Mouse (Mus musculus): ENCODE measurements at regions not wholly inside any gene's neighbourhood (a gene's known extent, or its start where the extent isn't known, plus 50 kb on each side); places are given as distances from the start of the nearest gene placed in this dataset.

DNA sequence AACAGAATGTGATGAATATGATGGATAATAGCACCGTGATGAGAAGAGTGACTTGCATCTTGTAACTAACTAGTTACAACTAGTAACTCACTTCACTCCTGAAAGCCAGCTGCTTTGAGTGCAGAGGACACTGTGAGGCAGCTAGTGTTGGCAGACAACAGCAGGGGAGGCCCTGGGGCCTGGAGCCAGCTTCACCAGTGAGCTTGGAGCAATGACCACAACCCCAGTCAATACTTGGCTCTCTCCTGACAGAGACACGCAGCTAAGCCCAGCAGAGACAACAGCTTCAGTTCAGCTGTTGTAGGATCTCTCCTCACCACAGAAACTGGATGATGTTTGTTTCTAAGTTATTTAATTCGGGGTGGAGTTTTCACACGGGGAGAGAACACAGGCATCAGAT, 209.6 kb upstream of the N4bp1 start:
- ATAC-seq, result no peak
- no peak overlapping the region for H3K4me3 ChIP-seq
- 83% methylated on average over 4 of the region's 4 CpGs for WGBS

DNA sequence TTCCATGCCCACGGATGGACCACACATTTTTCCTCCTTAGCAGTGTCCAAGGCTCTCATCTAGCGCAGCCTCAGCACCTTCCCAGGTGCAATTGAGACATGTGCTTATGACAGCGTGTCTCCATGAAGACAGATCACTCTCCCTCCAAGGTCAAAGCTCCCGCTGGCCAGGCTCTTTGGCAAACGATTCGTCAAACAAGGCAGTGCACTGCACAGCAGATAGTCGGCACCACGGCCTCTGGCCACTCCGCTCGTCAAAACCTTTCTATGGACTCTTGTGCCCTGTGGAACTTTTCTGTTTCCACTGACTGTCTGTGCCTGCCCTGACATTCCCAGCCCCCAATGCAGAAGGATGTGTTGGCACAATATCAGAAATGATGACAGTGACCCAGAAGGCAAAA, 208.7 kb upstream of the N4bp1 start:
- no peaks in the 10 kb centered on the region for H3K9me3 ChIP-seq (replicated peaks)
- H3K4me3 ChIP-seq, result no peak overlapping the region
- H3K4me1 ChIP-seq, result no peaks in the 10 kb centered on the region
- no peak overlapping the region for H3K27ac ChIP-seq
- H3K36me3 ChIP-seq (ENCODE audit: poor library complexity, severe bottlenecking), result no peaks in the 10 kb centered on the region
- H3K9ac ChIP-seq, result no peak overlapping the region
- H3K27me3 ChIP-seq, result no peaks in the 10 kb centered on the region
- 76% methylated on average over 10 of the region's 10 CpGs for WGBS
- no peak overlapping the region for H3K4me2 ChIP-seq
- no peak for ATAC-seq

More for the DNA sequence above, 209.6 kb upstream of the N4bp1 start:
- no peaks in the 10 kb centered on the region for H3K27me3 ChIP-seq
- H3K9me3 ChIP-seq (replicated peaks), result no peaks in the 10 kb centered on the region
- no peak overlapping the region for H3K9ac ChIP-seq
- no peak overlapping the region for H3K27ac ChIP-seq
- no peaks in the 10 kb centered on the region for H3K36me3 ChIP-seq (ENCODE audit: poor library complexity, severe bottlenecking)
- H3K4me1 ChIP-seq, result no peaks in the 10 kb centered on the region
- no peak overlapping the region for H3K4me2 ChIP-seq

DNA sequence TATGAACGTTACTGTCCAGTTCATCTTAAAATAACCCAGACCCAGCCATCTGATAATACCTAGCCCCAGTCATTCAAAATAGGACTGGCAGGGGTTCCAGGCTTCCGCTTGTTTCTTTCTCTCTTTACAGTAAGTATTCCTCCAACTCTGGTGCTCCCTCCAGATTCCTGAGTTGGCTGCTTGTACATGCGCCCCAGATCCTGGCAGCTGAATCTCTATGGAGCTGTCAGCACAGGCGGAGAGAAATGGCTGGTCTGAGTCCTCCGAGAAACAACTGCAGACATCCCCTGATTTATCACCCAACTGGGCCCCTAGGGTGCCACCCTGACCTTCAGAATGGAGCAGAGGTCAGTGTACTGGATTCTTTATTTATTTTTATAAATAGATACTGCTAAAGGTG, 208.0 kb upstream of the N4bp1 start:
- no peak overlapping the region for H3K27ac ChIP-seq
- no peaks in the 10 kb centered on the region for H3K9me3 ChIP-seq (replicated peaks)
- H3K4me1 ChIP-seq, result no peaks in the 10 kb centered on the region
- H3K4me3 ChIP-seq, result no peak overlapping the region
- ATAC-seq, result no peak
- no peak overlapping the region for H3K4me2 ChIP-seq
- H3K9ac ChIP-seq, result no peak overlapping the region
- no peaks in the 10 kb centered on the region for H3K27me3 ChIP-seq
- 85% methylated on average over 5 of the region's 5 CpGs for WGBS
- no peaks in the 10 kb centered on the region for H3K36me3 ChIP-seq (ENCODE audit: poor library complexity, severe bottlenecking)

- no peak overlapping the region for H3K4me2 ChIP-seq
Measured at GRCm38 (mm10) chr8:87087451-87088095, 202.5 kb upstream of the N4bp1 start.

GRCm38 (mm10) chr8:87078260-87078659, 193.2 kb upstream of the N4bp1 start:
- peak; percentile 59; the same call in 1 of the 2 replicates for ATAC-seq
- Histone ChIP-seq H3K36me3 (ENCODE audit: poor library complexity, severe bottlenecking) (no peaks in the 10 kb centered on the region), H3K4me3 (no peak overlapping the region), H3K27me3 (no peaks in the 10 kb centered on the region), H3K4me1 (peaks cover 11% of the 10 kb centered on the region), H3K9ac (no peak overlapping the region), H3K9me3 (replicated peaks) (no peaks in the 10 kb centered on the region), H3K27ac (no peak overlapping the region), H3K4me2 (no peak overlapping the region)
- WGBS, result 20% methylated on average over 6 of the region's 6 CpGs

More at GRCm38 (mm10) chr8:87087451-87088095, 202.5 kb upstream of the N4bp1 start:
- Histone ChIP-seq H3K9ac (no peak overlapping the region), H3K9me3 (replicated peaks) (no peaks in the 10 kb centered on the region), H3K27me3 (no peaks in the 10 kb centered on the region), H3K27ac (no peak overlapping the region), H3K36me3 (ENCODE audit: poor library complexity, severe bottlenecking) (no peaks in the 10 kb centered on the region), H3K4me3 (no peak overlapping the region), H3K4me1 (no peaks in the 10 kb centered on the region)
- ATAC-seq, result no peak
- 46% methylated on average over 9 of the region's 9 CpGs for WGBS

GRCm38 (mm10) chr8:87075921-87076320, 190.9 kb upstream of the N4bp1 start:
- H3K4me1 ChIP-seq, result peaks cover 11% of the 10 kb centered on the region
- ATAC-seq, result no peak
- 91% methylated on average over 4 of the region's 4 CpGs for WGBS

DNA sequence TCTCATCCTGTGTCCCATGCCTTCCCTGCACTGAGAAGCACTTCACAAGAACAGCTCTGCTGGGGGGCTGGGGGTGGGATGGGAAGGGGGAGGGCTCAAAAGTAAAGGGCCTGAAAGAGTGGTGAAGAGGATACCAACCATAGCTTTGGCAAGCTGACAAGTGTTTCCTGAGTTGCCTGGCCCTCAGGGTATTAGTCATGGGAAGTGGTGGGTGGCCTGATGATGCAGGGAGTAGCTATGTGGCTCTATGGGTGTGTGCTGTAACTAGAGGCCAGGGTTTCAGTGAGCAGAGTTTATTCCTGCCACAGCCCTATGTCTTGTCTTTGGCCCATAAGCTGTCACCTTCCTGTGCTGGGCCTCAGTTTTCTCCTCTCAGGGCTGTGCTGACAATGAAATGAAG, 186.2 kb upstream of the N4bp1 start:
- Histone ChIP-seq H3K4me3 (no peak overlapping the region), H3K9me3 (replicated peaks) (no peaks in the 10 kb centered on the region), H3K27me3 (0 out of 2 replicates have a peak, but pooled peaks cover 3% of the 10 kb centered on the region), H3K36me3 (ENCODE audit: poor library complexity, severe bottlenecking) (no peaks in the 10 kb centered on the region), H3K4me2 (no peak overlapping the region), H3K4me1 (no peaks in the 10 kb centered on the region), H3K9ac (no peak overlapping the region), H3K27ac (no peak overlapping the region)
- no peak for ATAC-seq

More at GRCm38 (mm10) chr8:87075921-87076320, 190.9 kb upstream of the N4bp1 start:
- Histone ChIP-seq H3K4me3 (no peak overlapping the region), H3K9ac (no peak overlapping the region), H3K4me2 (no peak overlapping the region), H3K27me3 (no peaks in the 10 kb centered on the region), H3K27ac (no peak overlapping the region), H3K9me3 (replicated peaks) (no peaks in the 10 kb centered on the region), H3K36me3 (ENCODE audit: poor library complexity, severe bottlenecking) (no peaks in the 10 kb centered on the region)

DNA sequence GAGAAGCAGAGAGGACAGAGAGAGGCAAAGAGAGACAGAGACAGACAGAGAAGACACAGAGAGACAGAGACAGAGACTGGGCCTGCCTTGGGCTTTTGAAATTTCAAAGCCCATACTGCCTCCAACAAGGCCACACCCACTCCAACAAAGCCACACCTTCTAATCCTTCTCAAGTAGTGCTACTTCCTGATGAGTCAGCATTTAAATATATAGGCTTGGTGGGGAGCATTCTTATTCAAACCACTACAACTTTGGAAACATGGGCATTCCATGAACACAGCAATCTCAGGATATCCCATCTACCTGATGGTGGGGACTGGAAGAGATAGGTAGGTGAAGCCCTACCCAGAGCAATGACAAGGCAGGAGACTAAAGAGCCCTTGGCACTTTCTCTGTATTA, 182.0 kb upstream of the N4bp1 start:
- H3K27ac ChIP-seq, result no peak overlapping the region
- no peak overlapping the region for H3K4me3 ChIP-seq
- H3K27me3 ChIP-seq, result 0 out of 2 replicates have a peak, but pooled peaks cover 3% of the 10 kb centered on the region
- no peaks in the 10 kb centered on the region for H3K9me3 ChIP-seq (replicated peaks)
- no peak for ATAC-seq
- no peak overlapping the region for H3K4me2 ChIP-seq
- H3K9ac ChIP-seq, result no peak overlapping the region
- H3K4me1 ChIP-seq, result peaks cover 26% of the 10 kb centered on the region
- no peaks in the 10 kb centered on the region for H3K36me3 ChIP-seq (ENCODE audit: poor library complexity, severe bottlenecking)

- Histone ChIP-seq H3K9ac (no peak overlapping the region), H3K36me3 (ENCODE audit: poor library complexity, severe bottlenecking) (no peaks in the 10 kb centered on the region), H3K27ac (peak overlapping the region; percentile 46), H3K9me3 (replicated peaks) (no peaks in the 10 kb centered on the region), H3K27me3 (0 out of 2 replicates have a peak, but pooled peaks cover under 1% of the 10 kb centered on the region), H3K4me2 (no peak overlapping the region), H3K4me1 (peaks cover 26% of the 10 kb centered on the region), H3K4me3 (no peak overlapping the region)
- 31% methylated on average over 9 of the region's 9 CpGs for WGBS
- ATAC-seq, result peak; percentile 50; the same call in 1 of the 2 replicates
Measured at GRCm38 (mm10) chr8:87064768-87065167, 179.7 kb upstream of the N4bp1 start.

DNA sequence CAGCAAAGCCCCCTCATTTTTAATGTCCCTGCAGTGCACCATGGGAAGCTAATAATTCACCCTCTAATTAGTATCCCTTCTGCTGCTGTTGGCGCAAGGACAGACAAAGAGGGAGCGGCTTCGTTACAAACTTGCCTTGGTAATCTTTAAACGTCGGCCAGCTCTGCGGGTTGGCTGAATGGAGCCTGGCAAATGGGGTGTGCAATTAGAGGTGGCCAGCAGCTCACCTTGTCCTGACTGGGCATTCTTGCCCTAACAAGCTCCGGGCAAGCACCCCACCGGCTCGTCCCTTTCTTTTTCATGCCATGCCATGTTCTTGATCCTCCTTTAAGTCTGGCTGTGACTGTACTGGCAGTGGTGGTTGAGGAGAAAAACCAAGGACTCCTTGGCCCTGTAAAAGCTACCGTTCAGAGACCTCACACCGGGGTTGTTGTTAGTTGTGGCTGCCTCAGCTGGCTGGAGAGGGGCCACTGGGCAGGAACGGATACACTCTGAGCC, 179.2 kb upstream of the N4bp1 start:
- Histone ChIP-seq H3K4me1 (peaks cover 26% of the 10 kb centered on the region), H3K9ac (no peak overlapping the region), H3K9me3 (replicated peaks) (no peaks in the 10 kb centered on the region), H3K27me3 (no peaks in the 10 kb centered on the region), H3K4me2 (peak overlapping the region; percentile 27), H3K27ac (peak overlapping the region; percentile 46), H3K4me3 (no peak overlapping the region), H3K36me3 (ENCODE audit: poor library complexity, severe bottlenecking) (no peaks in the 10 kb centered on the region)
- ATAC-seq, result peak; percentile 82
- 9% methylated on average over 12 of the region's 12 CpGs for WGBS

DNA sequence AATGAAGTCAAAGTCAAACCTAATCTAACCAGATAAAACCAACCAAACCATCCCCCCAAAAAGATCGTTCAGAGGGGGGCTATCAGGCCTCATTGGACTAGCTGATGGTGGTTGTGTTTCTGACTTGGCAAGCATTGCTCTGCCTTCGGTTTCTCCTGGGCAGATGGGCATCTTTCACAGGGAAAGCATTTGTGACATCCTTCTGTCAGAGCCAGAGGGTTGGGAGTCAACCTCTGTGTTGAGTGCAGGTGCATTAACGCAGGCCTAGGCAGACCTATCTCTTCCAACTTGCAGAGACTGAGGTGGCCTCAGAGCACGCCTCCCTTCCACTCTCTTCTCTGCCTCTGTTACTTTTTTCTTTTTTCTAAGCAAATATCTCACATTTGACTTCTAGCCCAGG, 178.5 kb upstream of the N4bp1 start:
- Histone ChIP-seq H3K4me1 (peaks cover 26% of the 10 kb centered on the region), H3K27ac (peak overlapping the region; percentile 46), H3K4me2 (no peak overlapping the region), H3K4me3 (no peak overlapping the region), H3K27me3 (no peaks in the 10 kb centered on the region), H3K36me3 (ENCODE audit: poor library complexity, severe bottlenecking) (no peaks in the 10 kb centered on the region), H3K9ac (no peak overlapping the region), H3K9me3 (replicated peaks) (no peaks in the 10 kb centered on the region)
- ATAC-seq, result no peak
- 80% methylated on average over 4 of the region's 4 CpGs for WGBS

GRCm38 (mm10) chr8:87049746-87050145, 164.7 kb upstream of the N4bp1 start:
- H3K4me2 ChIP-seq, result no peak overlapping the region
- WGBS, result 67% methylated on average over 3 of the region's 3 CpGs
- no peak overlapping the region for H3K9ac ChIP-seq
- no peaks in the 10 kb centered on the region for H3K36me3 ChIP-seq (ENCODE audit: poor library complexity, severe bottlenecking)
- H3K4me3 ChIP-seq, result no peak overlapping the region
- no peaks in the 10 kb centered on the region for H3K9me3 ChIP-seq (replicated peaks)
- no peaks in the 10 kb centered on the region for H3K27me3 ChIP-seq
- no peaks in the 10 kb centered on the region; the same call in 1 of the 2 replicates for H3K4me1 ChIP-seq
- H3K27ac ChIP-seq, result no peak overlapping the region
- ATAC-seq, result no peak

DNA sequence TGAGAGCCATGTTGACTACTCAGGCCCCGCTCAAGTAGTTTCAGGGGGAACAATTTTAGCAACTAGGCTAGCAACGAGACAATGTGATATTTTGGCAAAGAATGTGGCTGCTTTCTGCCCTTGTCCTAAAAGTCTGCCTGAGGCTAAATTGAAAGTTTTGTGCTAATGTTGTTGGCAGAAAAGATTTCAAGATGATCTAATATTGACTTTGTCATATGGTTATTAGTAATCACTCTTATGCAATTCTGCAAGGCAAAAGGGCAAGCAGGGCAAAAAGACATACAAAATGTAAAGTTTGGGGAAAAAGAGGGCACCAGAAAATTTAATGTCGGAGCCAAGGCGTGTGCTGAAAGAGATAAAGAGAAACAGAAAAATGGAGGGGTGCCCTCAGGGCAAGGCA, 164.1 kb upstream of the N4bp1 start:
- Histone ChIP-seq H3K27me3 (no peaks in the 10 kb centered on the region), H3K4me1 (no peaks in the 10 kb centered on the region; the same call in 1 of the 2 replicates), H3K36me3 (ENCODE audit: poor library complexity, severe bottlenecking) (no peaks in the 10 kb centered on the region), H3K4me2 (no peak overlapping the region), H3K9ac (no peak overlapping the region), H3K4me3 (no peak overlapping the region), H3K27ac (no peak overlapping the region), H3K9me3 (replicated peaks) (no peaks in the 10 kb centered on the region)
- no peak for ATAC-seq
- 87% methylated on average over 4 of the region's 4 CpGs for WGBS
